Mouse (Mus musculus): ENCODE measurements at regions not wholly inside any gene's neighbourhood (a gene's known extent, or its start where the extent isn't known, plus 50 kb on each side); places are given as distances from the start of the nearest gene placed in this dataset.
A peak's percentile ranks its signal among the peaks of the same experiment; 100 is the strongest.

DNA sequence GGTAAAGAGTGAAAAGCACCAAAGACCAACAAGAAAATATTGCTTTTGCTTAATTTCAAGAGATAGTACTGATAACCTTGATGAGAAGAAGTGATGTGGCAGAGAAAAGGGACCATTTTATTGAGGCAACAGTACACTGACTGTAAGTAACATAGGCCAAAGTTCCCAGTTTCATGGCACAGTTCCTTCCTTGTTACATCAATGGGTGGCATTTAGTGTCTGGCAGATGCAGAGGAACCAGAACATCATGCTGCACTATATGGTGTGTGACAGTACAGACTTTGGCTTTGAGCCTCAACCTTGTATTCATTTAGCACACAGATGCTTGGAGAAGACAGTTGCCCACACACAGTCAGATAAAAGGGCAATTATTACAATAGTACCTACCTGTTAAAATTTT is 123.7 kb upstream of the Tent5a start:
- DNase-seq = no peak

DNA sequence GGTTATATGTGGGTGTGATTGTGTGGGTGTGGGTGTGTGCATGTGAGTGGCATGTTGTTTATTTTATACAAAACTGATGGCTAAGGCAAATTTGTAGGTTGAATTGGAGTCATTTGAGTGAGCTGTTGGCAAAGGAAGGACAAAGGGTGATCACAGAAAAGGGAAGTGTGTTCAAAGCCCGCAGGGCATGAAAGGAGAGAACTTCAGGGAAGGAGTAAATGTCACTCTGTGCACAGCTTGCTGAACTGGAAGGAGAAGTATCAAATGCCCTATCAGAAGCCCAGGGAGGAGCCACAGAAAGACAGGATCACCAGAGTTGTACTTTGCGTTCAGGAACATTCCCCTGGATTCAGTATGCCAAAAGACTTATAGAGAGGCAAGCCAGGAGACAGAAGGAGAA is 122.3 kb upstream of the Tent5a start:
- no peak for DNase-seq

DNA sequence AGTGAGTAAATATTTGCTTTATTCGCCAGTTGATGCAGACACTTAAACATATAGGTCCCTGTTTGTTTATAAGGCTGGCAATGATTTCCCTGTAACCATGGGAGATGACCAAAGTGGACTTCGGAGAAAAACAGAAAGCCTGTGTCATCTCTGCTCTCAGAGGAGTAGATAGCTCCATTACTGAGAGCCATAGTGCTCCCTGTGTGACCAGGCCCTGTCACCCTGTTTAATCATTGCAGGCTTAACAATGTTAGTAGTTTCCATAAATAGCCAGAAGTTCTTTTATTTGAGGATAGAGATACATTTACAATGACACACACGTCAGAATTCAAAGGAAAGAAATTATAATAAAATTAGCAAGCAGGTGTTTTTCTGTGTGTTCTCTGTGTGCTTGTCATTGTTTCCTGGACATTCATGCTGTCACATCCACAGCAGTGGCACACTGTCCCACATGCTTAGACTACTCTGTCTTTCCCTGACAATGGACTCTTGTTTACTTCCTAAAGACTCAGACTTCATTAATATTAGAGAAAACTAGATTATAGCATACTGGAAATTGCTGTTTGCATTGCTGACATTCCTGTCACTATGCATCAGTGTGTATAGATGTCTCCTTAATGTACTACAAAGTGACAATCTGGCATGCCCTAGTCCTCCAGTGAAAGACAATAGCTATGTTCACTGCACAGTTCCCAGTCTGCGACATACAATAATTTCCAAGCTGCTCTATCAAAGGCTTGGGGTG is 115.8 kb upstream of the Tent5a start:
- no peak for DNase-seq

DNA sequence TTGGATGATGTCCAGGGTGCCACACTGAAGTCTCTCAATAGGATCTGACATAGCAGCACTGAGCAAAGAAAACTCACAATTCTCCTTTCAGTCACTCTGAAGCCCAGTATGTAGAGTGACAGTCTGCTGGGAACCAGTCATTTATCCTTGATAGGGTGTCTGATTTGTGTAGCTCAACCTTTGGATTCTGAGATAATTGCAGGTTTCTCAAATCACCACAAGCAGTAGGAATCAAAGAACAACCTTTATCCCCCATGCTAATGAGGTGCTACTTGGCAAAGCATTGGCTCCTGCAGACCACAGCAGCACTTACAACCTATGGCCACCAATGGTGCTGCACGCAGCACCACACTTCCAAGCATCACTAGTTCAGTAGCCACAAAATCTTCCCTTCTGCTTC is 112.5 kb upstream of the Tent5a start:
- no peak for DNase-seq

DNA sequence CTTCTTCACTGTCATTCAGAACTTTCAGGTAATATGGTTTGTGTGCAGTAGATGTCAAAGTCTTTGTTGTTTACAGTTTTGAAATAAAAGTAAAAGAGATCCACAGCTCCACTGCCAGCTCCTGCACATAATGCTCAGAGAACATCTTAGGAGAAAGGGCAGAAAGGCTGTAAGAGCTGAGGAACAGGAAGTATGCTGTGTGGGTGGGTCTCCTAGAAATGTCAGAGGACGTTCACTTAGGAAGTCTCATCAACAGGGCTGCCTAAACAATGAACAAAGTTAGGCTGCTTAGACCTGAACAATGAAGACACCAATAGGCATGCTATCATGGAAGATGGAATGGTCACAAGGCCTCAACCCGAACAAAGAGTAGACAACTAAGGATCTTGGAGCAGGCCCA is 105.1 kb upstream of the Tent5a start:
- no peak for DNase-seq

DNA sequence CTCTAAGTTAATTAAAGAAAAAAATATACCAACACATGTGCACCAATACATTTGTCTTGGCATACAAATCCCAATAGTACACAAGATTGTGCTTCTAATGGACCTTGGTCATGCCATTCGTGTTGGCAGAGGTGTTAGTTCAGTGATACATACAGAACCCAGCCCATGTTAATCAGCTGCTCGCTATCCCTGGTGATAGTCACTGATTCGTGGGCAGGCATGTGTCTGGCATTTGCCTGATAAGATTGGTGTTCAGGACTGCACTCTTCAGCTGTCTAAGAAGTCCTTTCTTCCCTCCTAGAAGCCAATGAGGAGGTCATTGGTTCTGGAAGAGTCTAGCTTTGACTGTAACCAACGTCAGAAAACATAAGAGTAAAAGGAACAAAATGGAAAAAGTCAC is 99.7 kb upstream of the Tent5a start:
- DNase-seq = no peak

DNA sequence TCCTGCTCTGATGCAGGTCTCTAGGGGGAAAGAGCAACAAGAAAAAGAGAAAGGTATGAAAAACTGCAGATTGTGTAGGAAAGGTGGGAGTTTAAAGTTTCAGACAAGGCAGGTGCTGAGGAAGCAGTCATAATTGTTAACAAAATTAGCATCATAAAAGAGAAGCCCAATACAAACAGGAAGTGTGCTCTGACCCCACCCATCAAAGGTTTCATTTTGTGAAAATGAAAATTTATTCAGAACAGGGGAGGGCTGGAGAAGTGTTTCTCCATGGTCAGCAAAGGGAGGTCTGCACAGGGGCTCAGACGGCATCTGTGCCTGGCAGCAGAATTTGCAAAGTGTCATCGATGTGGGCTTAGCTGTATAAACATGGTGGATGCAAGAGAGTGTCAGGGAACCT is 96.8 kb upstream of the Tent5a start:
- no peak for DNase-seq

DNA sequence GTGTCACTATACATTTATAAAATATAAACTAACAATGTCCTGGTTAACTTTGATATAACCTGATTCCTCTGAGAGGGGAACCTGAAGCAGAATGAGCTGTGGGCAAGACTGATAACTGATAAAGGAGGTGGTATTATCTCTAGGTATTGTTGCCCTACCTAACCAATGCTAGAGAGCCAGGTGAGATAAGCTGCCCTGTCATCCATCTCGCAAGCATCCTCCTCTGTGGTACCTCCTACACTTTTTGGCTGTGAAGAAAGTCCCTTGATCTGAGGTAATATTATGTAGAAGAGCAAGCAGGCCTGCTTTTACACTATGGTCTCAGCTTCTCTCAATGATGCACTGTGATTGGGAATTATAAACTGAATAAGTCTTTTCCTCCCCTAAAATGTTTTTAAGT is 87.2 kb upstream of the Tent5a start:
- DNase-seq = no peak

DNA sequence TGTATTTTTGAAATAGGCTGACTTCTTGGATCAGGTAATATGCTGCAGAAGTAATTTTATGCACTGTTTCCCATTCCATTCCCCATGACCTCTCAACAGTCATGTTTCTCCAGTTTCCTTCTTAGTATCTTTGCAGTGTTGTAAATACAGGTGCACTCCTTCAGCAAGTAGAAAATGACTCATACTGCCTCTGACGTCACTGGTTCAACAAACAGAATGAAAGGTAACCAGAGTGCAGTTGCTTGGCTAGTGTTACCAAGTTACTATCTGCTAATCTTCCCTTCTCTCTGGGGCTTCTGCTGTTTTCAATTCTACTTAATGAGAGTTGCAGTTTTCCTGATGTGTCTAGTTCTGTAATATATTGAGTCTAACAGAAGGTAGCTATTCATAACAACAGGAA is 86.7 kb upstream of the Tent5a start:
- DNase-seq = no peak

DNA sequence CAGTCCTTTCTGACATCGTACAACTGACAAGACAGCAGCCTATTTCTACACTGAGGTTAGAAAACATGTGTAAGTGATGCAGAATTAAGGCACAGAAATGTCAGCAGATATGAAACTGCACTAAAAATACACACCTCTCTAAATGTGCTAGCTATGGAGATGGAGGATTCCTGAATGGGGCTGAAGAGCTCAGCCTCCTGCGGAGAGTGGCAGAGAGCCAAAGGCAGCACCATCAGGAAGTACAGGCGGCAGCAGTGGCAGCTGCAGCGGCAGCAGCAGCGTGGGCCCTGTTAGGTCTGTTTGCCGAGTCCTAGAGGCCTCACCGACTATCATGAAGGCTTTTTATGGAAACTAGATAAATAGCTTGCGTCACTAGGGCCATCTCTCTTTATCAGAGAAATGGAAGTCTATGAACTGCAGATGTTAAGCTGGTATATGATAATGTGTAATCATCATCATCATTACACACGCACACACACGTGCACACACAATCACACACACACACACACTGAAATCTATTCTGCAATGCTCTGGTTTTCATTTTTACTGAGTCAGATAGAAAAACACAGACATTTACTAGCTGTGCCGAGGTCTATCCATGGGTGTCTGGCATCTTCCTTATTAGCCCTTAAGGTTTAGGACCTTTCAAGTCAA is 83.6 kb upstream of the Tent5a start:
- peak in 1 of 2 experiments; percentile 32 for DNase-seq

DNA sequence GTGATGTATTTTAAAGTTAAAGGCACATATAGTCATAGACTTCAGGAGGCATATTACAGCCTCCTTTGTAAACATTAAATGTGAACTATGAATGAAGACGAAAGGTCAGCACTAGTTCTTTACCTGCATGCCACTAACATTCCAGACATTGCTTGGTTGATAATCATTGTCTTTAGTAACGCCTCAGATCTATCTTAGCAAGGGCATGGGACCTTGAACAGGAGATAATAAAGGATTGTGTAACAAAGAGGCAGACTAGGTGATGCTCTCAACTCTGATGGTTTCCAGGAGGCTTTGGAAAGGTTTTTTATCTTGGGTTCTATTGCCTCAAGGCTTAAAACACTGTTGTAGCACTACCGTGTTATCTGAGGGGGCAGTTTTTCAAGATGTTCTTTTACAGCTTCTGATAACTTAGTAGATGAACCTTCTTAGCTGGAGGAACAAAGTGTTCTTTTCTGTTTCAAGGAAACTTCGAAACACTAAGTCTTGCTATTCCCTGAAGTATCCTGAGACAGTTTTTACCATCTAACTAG is 82.9 kb upstream of the Tent5a start:
- no peak for DNase-seq

DNA sequence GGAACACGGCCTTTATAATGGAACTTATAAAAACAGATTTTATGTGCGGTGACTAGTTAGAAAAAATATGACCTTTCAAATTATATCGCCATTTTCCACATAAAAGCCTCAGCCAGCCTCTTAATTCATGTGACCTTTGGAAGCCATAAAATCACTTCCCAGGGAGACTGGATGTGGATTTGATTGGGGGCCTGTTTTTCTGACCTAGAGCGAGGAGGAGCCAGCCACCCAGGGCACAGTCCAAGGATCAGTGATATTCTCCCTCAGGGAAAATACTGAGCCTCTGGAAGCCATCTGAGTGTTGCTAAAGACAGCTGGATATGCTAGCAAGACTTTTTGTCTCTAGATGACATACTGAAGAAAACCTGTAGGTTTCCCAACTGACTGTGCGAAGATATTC is 81.3 kb upstream of the Tent5a start:
- no peak for DNase-seq

DNA sequence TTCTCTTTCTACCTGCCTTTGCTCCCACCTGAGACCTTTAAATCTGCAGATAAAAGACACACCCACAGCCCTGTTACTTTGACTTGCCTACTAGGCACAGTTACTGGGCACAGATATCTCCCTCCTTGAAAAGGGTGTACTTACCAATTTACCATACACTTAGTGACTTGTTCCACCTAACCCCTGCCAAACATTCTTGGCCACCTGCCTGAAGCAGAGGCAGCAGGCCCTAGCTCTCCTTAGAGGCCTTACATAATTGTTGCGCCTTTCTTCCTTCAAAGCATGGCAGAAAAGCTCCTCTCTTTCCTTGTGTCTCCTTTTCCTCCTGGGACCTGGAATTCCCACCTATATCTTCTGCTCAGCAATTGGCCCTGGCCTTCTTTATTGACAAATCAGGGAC is 80.4 kb upstream of the Tent5a start:
- no peak for DNase-seq

DNA sequence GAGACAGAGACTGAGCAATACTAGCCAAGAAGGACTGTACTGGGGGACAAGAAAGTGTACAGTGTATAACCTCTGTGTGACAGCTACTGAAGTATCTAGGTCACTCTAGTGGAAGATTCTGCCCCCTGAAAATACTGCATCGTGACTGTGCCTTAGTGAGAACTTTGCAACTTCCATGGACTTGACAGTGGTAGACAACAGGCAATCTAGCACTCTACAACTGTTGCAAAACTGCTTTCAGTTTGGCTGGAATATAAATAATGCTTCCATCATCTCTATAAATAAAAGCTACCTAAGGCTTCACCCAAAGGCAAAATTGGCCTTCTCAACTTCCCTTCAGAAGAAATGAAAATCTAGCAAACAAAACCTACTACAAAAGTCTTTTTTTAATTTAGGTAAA is 74.6 kb upstream of the Tent5a start:
- DNase-seq = no peak

DNA sequence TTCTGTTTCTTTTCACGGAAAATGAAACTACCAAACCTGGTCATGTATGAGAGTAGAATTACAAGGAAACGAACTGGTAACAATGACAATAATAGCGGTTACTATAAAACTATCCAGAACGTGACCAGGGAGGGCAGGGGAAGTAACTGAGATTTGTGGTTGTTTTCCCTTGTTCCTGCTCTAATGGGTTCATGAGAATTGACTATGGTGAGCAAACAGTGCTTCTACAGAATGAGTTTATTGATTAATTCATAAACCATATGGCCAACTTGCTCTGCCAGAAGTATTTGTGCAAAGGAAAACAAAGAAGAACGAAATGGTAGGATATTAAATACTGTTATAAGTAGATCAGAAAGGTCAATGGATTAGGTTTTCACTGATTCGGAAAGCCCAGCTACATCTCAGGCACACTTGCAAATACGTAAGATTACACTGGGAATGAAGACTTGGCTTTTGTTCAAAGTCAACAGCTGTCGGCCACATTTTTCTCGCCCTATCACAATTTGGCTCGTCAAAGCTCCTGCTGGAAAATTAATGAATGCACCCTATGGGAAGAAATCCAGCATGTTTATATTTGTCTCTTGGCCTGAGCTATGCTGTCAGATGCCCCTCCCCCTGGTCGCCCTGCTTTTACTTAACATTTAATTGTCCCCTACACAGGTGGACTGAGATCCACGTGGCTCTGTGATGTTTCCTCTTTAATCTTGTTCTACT is 73.6 kb upstream of the Tent5a start:
- DNase-seq = peak in 1 of 2 experiments; percentile 18

DNA sequence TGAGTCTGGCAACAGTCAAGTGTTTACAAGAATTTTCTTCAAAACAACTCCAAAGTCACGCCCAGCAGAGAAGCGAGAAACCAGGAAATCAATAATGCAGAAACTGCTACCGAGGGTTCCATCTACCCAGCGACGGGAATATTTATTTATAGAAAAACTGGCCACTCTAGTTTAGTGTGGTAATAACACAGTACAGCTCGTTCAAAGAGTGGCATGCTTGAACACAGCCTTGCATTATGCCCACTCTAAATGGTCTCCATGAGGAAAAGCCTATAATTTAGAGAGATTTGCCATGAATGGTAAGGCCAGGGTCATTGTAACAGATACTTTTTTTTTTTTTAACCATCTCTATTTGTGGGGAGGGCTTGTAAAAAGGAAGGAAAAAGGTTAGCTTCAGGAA is 67.8 kb upstream of the Tent5a start:
- no peak for DNase-seq

DNA sequence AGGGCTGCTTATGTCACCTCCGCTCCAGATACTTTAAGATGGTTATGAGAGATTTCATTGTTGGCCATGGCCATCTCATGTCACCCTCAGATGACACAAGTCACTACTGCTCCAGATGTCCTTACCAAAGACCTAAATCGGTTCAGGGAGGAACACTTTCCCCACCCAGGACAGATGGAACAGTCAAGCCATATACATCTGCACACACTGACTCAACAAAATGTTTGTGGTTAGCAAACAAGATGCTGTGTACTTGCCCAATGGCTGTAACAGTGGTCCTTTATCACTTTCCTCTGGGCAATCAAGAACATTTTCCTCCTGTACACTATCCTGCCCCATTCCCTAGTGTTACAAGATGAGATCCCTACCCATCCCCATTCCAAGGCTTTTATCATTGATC is 64.1 kb upstream of the Tent5a start:
- no peak for DNase-seq

DNA sequence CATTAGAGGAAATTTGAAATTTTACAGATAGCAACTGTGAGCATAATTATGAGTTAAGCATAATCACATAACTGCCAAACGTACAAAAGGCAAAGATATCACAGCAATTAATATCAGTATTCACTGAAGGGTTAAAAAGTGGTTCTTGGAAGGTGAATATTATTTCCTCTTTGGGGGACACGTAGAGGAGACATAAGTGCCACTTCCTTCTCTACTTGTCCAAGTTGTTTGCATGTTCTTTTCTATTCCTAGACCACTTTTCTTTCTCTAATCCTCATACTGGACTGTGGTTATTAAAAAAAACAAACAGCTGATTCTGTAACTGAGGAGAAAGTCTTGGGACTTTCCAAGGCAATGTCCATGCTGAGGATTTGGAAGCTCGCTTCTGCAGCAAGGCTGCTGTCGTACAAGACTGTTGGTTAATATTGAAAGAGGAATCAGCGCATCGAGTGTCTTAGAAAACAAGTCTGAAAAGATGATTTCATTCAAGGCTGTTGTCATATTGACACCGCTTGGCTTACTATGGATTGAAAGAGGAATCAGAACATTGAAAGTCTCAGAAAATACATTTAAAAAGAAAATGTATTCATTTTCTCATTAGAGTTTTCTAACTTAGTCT is 61.7 kb upstream of the Tent5a start:
- DNase-seq = no peak

DNA sequence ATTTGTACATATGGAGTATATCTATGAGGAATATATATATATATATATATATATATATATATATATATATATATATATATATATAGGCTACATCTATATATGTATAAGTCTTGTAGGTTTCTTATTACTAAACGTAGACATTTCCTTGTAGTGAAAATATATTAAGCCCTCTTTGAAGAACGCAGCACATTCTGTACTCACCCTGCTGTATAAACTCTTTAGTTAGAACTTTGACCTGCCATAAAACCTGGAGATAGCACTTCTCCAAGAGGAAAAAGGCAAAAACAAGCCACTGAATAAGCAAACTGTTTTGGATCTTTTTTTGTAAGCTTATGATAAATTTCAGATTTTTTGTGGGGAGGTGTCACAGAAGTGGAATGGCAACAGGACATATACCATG is 55.3 kb upstream of the Tent5a start:
- no peak for DNase-seq

DNA sequence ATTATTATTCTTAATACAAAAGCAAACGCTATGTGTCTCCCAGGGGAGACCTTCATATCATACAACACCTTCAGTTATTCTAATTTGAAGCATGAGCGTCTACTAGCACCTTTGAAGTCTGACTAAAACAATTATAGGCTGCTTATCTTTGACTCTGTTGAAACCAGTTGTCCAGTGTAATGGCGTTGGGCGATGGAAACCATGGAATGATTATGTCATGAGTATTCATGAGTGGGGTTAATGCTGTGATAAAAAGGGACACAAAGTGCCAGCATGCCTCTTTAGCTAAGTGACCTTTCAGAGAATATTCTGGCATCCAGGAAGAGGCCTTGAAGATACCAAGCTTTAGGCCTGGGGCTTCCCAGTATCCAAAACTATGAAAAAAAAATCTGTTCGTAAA is 53.6 kb upstream of the Tent5a start:
- no peak for DNase-seq

DNA sequence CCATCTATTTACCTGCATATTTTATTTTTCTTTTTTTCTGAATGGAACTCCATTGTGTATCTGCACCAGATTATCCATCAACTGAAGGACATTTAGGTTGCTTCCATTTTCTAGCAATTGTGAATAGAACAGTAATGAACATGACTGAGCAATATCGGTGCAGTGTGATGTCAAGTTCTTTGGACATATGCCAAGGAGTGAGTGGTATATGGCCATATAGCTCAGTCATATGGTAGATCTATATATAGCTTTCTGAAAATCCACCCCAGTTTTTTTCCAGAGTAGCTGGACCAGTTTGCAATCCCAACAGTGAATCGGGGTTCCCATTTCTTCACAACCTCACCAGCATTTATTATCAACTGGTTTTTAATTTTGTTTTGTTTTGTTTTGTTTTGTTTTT is 52.0 kb upstream of the Tent5a start:
- DNase-seq = no peak
